Mouse (Mus musculus) adipose tissue, adult 10 weeks (tissue): ENCODE data around the gene Cldn15. TPM values are rescaled to one million over a fixed set of nuclear protein-coding genes. Genes with fewer than 3 reads are reported as not detected.

Experiments used
- polyA plus RNA-seq: library from polyadenylated mRNA; stranded (reverse); fragments of 350-450 nt; fragmentation: Illumina TruSeq; extraction: RNeasy Lipid Tissue Mini Kit (QIAGEN cat#74804); gene quantifications from one replicate; pipeline ENCODE4 v1.2.3, GENCODE M21; 2014; ENCODE audit warnings: low read depth, low replicate concordance

Cldn15 gene
- 27.0 TPM for polyA plus RNA-seq

GRCm38 (mm10) chr5:136966331-136966730, at the start of gene Cldn15:
TSS of gene Cldn15 (plus strand) at chr5:136966616.

GRCm38 (mm10) chr5:136953015-136953414, 13.4 kb upstream of the Cldn15 start, which contains the start of gene Fis1:
TSS of gene Fis1 (plus strand) at chr5:136953275.

GRCm38 (mm10) chr5:136986695-136987137, 20.3 kb downstream of the Cldn15 start, which contains the start of gene Plod3:
TSS of gene Plod3 (plus strand) at chr5:136987019.

GRCm38 (mm10) chr5:136987934-136988271, 21.5 kb downstream of the Cldn15 start, which contains the start of gene Znhit1:
TSS of gene Znhit1 (minus strand) at chr5:136988021.

Other genes starting within 250 kb of the Cldn15 start
- not detected for gene Col26a1, start 83.4 kb upstream of the Cldn15 start, polyA plus RNA-seq
- gene Ift22, start 58.5 kb upstream of the Cldn15 start, polyA plus RNA-seq, result 34.6 TPM
- 163 TPM for gene Fis1, start 13.3 kb upstream of the Cldn15 start, polyA plus RNA-seq
- gene Plod3, start 20.4 kb downstream of the Cldn15 start, polyA plus RNA-seq, result 48.1 TPM
- gene Znhit1, start 21.4 kb downstream of the Cldn15 start, polyA plus RNA-seq, result 55.9 TPM
- gene Vgf, start 59.8 kb downstream of the Cldn15 start, polyA plus RNA-seq, result not detected
- gene Ap1s1, start 79.5 kb downstream of the Cldn15 start, polyA plus RNA-seq, result 63.5 TPM
- 7.4 TPM for gene Serpine1, start 105.7 kb downstream of the Cldn15 start, polyA plus RNA-seq
- 12.5 TPM for gene Trim56, start 149.6 kb downstream of the Cldn15 start, polyA plus RNA-seq
- 0.58 TPM for gene Muc3, start 182.7 kb downstream of the Cldn15 start, polyA plus RNA-seq
- 0.52 TPM for gene Muc3a, start 245.8 kb downstream of the Cldn15 start, polyA plus RNA-seq